Comparison of ENCODE assay signal across 7 mouse cellular contexts in genomic region chr10:108300843-108301242, GRCm38 (mm10). TPM values are rescaled to one million over a fixed set of nuclear protein-coding genes. Genes with fewer than 3 reads are reported as not detected.
DNase-seq lines count a peak whose midpoint lies in the region; ATAC-seq and TF ChIP-seq lines count a peak whose summit lies in the region.

No protein-coding gene starts in this region.

- peak; percentile 91 for TF ChIP-seq CTCF in intestine, postnatal 0 days (IDR thresholded peaks at IDR 0.05; ENCODE audit: low read depth)

- H3K4me2 ChIP-seq in intestine, postnatal 0 days (replicated peaks; ENCODE audit: low read depth): peak overlapping the region; percentile 48
- H3K4me2 ChIP-seq in midbrain, embryonic 12.5 days (replicated peaks): peak overlapping the region; percentile 32

- H3K4me3 ChIP-seq in embryonic facial prominence, embryonic 10.5 days: no peak overlapping the region
- H3K4me3 ChIP-seq in intestine, postnatal 0 days (ENCODE audit: low read depth, low read length): no peak overlapping the region
- no peak overlapping the region for H3K4me3 ChIP-seq in midbrain, embryonic 12.5 days

- H3K27ac ChIP-seq in embryonic facial prominence, embryonic 10.5 days (replicated peaks): no peak overlapping the region
- no peak overlapping the region for H3K27ac ChIP-seq in intestine, postnatal 0 days (ENCODE audit: low read depth, low read length)
- H3K27ac ChIP-seq in midbrain, embryonic 12.5 days (replicated peaks): no peak overlapping the region

- no peaks in the 10 kb centered on the region for H3K9me3 ChIP-seq in embryonic facial prominence, embryonic 10.5 days
- H3K9me3 ChIP-seq in intestine, postnatal 0 days (ENCODE audit: control insufficient read depth): no peaks in the 10 kb centered on the region
- no peaks in the 10 kb centered on the region for H3K9me3 ChIP-seq in midbrain, embryonic 12.5 days

- peak; percentile 88 for DNase-seq in adrenal gland, postnatal 14 days
- peak; percentile 85 for DNase-seq in embryonic facial prominence, embryonic 10.5 days (ENCODE audit: low spot score)
- DNase-seq in left cerebral cortex, postnatal 4 days: peak; percentile 85
- peak; percentile 44 for DNase-seq in skeletal muscle tissue, adult 2 months (ENCODE audit: low read depth, low spot score)

- 13% methylated on average over 19 of the region's 19 CpGs for WGBS in embryonic facial prominence, embryonic 10.5 days
- 9% methylated on average over 19 of the region's 19 CpGs for WGBS in intestine, postnatal 0 days
- 12% methylated on average over 19 of the region's 19 CpGs for WGBS in midbrain, embryonic 12.5 days

- H3K4me1 ChIP-seq in embryonic facial prominence, embryonic 10.5 days: no peaks in the 10 kb centered on the region
- no peaks in the 10 kb centered on the region for H3K4me1 ChIP-seq in intestine, postnatal 0 days (replicated peaks; ENCODE audit: control insufficient read depth, insufficient read depth, low read length)
- 0 out of 2 replicates have a peak, but pooled peaks cover 2% of the 10 kb centered on the region for H3K4me1 ChIP-seq in midbrain, embryonic 12.5 days

- intact Hi-C loops in left cerebral cortex, postnatal 4 days (cut with DNase I): loop anchor here (5.0 kb wide), 2 partner anchors 131 to 146 kb away; no protein-coding TSS in a partner anchor

- no peaks in the 10 kb centered on the region for H3K27me3 ChIP-seq in embryonic facial prominence, embryonic 10.5 days (replicated peaks; ENCODE audit: low read depth, poor library complexity, severe bottlenecking)
- no peaks in the 10 kb centered on the region for H3K27me3 ChIP-seq in intestine, postnatal 0 days (replicated peaks; ENCODE audit: control insufficient read depth, insufficient read depth, low read length)
- H3K27me3 ChIP-seq in midbrain, embryonic 12.5 days: no peaks in the 10 kb centered on the region

- ATAC-seq in granulocyte monocyte progenitor cell, adult 5-6 weeks (replicated peaks; ENCODE audit: poor library complexity, severe bottlenecking): peak; percentile 99
- ATAC-seq in intestine, postnatal 0 days: peak; percentile 67
- ATAC-seq in midbrain, embryonic 12.5 days (ENCODE audit: low FRiP score, low read depth): peak; percentile 66

- no peak overlapping the region for H3K9ac ChIP-seq in intestine, postnatal 0 days (ENCODE audit: low read depth, low read length)
- H3K9ac ChIP-seq in midbrain, embryonic 12.5 days (replicated peaks): no peak overlapping the region

- H3K36me3 ChIP-seq in embryonic facial prominence, embryonic 10.5 days (replicated peaks): no peaks in the 10 kb centered on the region
- no peaks in the 10 kb centered on the region for H3K36me3 ChIP-seq in intestine, postnatal 0 days (ENCODE audit: control insufficient read depth, insufficient read depth)
- no peaks in the 10 kb centered on the region for H3K36me3 ChIP-seq in midbrain, embryonic 12.5 days

RNA-seq across cellular contexts. Expression of gene Pawr, which starts 31.1 kb away (rescaled TPM):
- 10.1 and 10.9 TPM in 2 replicates for total RNA-seq in adrenal gland, postnatal 14 days (2021)
- polyA plus RNA-seq in embryonic facial prominence, embryonic 10.5 days (2016; fragmentation: Nextera tagmentation; extraction: Ambion mirVana): 7.6 and 9.1 TPM in 2 replicates
- total RNA-seq in granulocyte monocyte progenitor cell, adult 5-6 weeks (2014; fragmentation: Nextera tagmentation): 1.0 TPM in 1 of 2 replicates, not detected in the other
- not detected in 2 replicates for total RNA-seq in granulocyte monocyte progenitor cell, adult 5-6 weeks (2017)
- 11.9 and 12.3 TPM in 2 replicates for polyA plus RNA-seq in intestine, postnatal 0 days (2015; fragmentation: Nextera tagmentation; extraction: Ambion mirVana)
- total RNA-seq in left cerebral cortex, postnatal 4 days (2021): 1 to 10 TPM; 2.9 to 3.9 TPM
- polyA plus RNA-seq in midbrain, embryonic 12.5 days (2016; fragmentation: Nextera tagmentation; extraction: Ambion mirVana): 10.9 and 13.2 TPM in 2 replicates
